Mouse (Mus musculus) limb, embryonic 10.5 days (tissue): Measurements from ENCODE around the gene Hmgxb4. TPM values are rescaled to one million over a fixed set of nuclear protein-coding genes. Genes with fewer than 3 reads are reported as not detected.

Source experiments
- DNase-seq: peaks from one replicate; pipeline ENCODE4 v3.0.0-alpha.2; 2017; ENCODE audit warnings: low spot score
- H3K27ac ChIP-seq: fragments of 300-500 bp; sonication (generic); 2 replicates; pipeline ENCODE4 v1.5.1; 2016; ENCODE audit warnings: mild to moderate bottlenecking
- H3K27me3 ChIP-seq: fragments of 300-500 bp; sonication (generic); 2 replicates; pipeline ENCODE4 v1.6.1; 2016; ENCODE audit warnings: low read depth, mild to moderate bottlenecking; ENCODE audit not compliant: poor library complexity, severe bottlenecking
- H3K36me3 ChIP-seq: fragments of 300-500 bp; sonication (generic); 2 replicates; pipeline ENCODE4 v1.6.1; 2016; ENCODE audit warnings: mild to moderate bottlenecking, moderate library complexity
- H3K4me1 ChIP-seq: fragments of 300-500 bp; sonication (generic); 2 replicates; pipeline ENCODE4 v1.6.1; 2016
- H3K4me3 ChIP-seq: fragments of 300-500 bp; sonication (generic); 2 replicates; pipeline ENCODE4 v1.5.1; 2016; ENCODE audit warnings: mild to moderate bottlenecking, moderate library complexity
- H3K9me3 ChIP-seq: fragments of 300-500 bp; sonication (generic); replicated peaks from 2 replicates; pipeline ENCODE4 v1.6.1; 2016; ENCODE audit warnings: mild to moderate bottlenecking
- WGBS: fragments of 180-500 bp; shearing (Covaris S2); methylation state at CpG from one replicate; pipeline ENCODE4 v1.1.7; 2016; 5-methylcytosine and 5-hydroxymethylcytosine counted together
- polyA plus RNA-seq: library from polyadenylated mRNA; unstranded; fragments of >200 nt; fragmentation: Nextera tagmentation; extraction: Ambion mirVana; gene quantifications from 2 replicates; pipeline ENCODE4 v1.2.1, GENCODE M21; 2016

The Hmgxb4 gene
- polyA plus RNA-seq, 1 experiment from 2014 or later, result 46.6 TPM

- no peak for DNase-seq
- peaks cover 16% of the 10 kb centered on the region for H3K4me1 ChIP-seq
- H3K36me3 ChIP-seq, result no peaks in the 10 kb centered on the region
- H3K9me3 ChIP-seq, result no peaks in the 10 kb centered on the region
- H3K4me3 ChIP-seq, result peak overlapping the region; percentile 25; the same call in 1 of the 2 replicates
- 21% methylated on average over 15 of the region's 15 CpGs for WGBS
- H3K27ac ChIP-seq, result no peak overlapping the region
- peaks cover 3% of the 10 kb centered on the region for H3K27me3 ChIP-seq
These were observed 3.1 kb upstream of the Hmgxb4 start for GRCm38 (mm10) chr8:74990021-74990420.

GRCm38 (mm10) chr8:74993475-74994451 is 607 bp downstream of the Hmgxb4 start:
- Histone ChIP-seq H3K27me3 (peaks cover 3% of the 10 kb centered on the region), H3K9me3 (no peaks in the 10 kb centered on the region), H3K36me3 (peaks cover 6% of the 10 kb centered on the region), H3K4me1 (peaks cover 17% of the 10 kb centered on the region), H3K27ac (peak overlapping the region; percentile 100), H3K4me3 (peak overlapping the region; percentile 95)
- peak; percentile 86 for DNase-seq
- under 1% methylated on average over 108 of the region's 111 CpGs for WGBS

GRCm38 (mm10) chr8:74994540-74994939 is 1.4 kb downstream of the Hmgxb4 start:
- peaks cover 17% of the 10 kb centered on the region for H3K4me1 ChIP-seq
- WGBS, result 11% methylated on average over 7 of the region's 7 CpGs
- DNase-seq, result peak; percentile 35
- no peaks in the 10 kb centered on the region for H3K9me3 ChIP-seq
- H3K36me3 ChIP-seq, result peaks cover 14% of the 10 kb centered on the region
- peaks cover 3% of the 10 kb centered on the region for H3K27me3 ChIP-seq
- peak overlapping the region; percentile 100 for H3K27ac ChIP-seq
- peak overlapping the region; percentile 95 for H3K4me3 ChIP-seq

- peaks cover 73% of the 10 kb centered on the region for H3K36me3 ChIP-seq
- H3K27ac ChIP-seq, result no peak overlapping the region
- no peaks in the 10 kb centered on the region for H3K4me1 ChIP-seq
- DNase-seq, result no peak
- H3K4me3 ChIP-seq, result no peak overlapping the region
- no peaks in the 10 kb centered on the region for H3K9me3 ChIP-seq
- H3K27me3 ChIP-seq, result no peaks in the 10 kb centered on the region
- 95% methylated on average over 3 of the region's 3 CpGs for WGBS
These were observed 7.3 kb downstream of the Hmgxb4 start for GRCm38 (mm10) chr8:75000431-75000830.

- Histone ChIP-seq H3K4me3 (no peak overlapping the region), H3K4me1 (no peaks in the 10 kb centered on the region), H3K36me3 (peaks cover 84% of the 10 kb centered on the region), H3K9me3 (no peaks in the 10 kb centered on the region), H3K27me3 (no peaks in the 10 kb centered on the region), H3K27ac (no peak overlapping the region)
- no peak for DNase-seq
- WGBS, result 96% methylated on average over 2 of the region's 2 CpGs
These were observed 15.7 kb downstream of the Hmgxb4 start for GRCm38 (mm10) chr8:75008826-75009225.

GRCm38 (mm10) chr8:75013557-75013956 is 20.4 kb downstream of the Hmgxb4 start:
- H3K4me1 ChIP-seq, result peaks cover 5% of the 10 kb centered on the region; the same call in 1 of the 2 replicates
- H3K27me3 ChIP-seq, result no peaks in the 10 kb centered on the region
- peaks cover 72% of the 10 kb centered on the region for H3K36me3 ChIP-seq
- DNase-seq, result no peak
- H3K9me3 ChIP-seq, result no peaks in the 10 kb centered on the region
- no peak overlapping the region for H3K27ac ChIP-seq
- H3K4me3 ChIP-seq, result no peak overlapping the region
- 50% methylated on average over 2 of the region's 2 CpGs for WGBS

GRCm38 (mm10) chr8:75013964-75014363 is 20.8 kb downstream of the Hmgxb4 start:
- no peak overlapping the region for H3K27ac ChIP-seq
- H3K9me3 ChIP-seq, result no peaks in the 10 kb centered on the region
- 79% methylated on average over 3 of the region's 3 CpGs for WGBS
- H3K27me3 ChIP-seq, result no peaks in the 10 kb centered on the region
- peaks cover 72% of the 10 kb centered on the region for H3K36me3 ChIP-seq
- peaks cover 5% of the 10 kb centered on the region; the same call in 1 of the 2 replicates for H3K4me1 ChIP-seq
- no peak for DNase-seq
- H3K4me3 ChIP-seq, result no peak overlapping the region

- no peak overlapping the region for H3K27ac ChIP-seq
- 72% methylated on average over 2 of the region's 2 CpGs for WGBS
- no peak for DNase-seq
- H3K36me3 ChIP-seq, result peaks cover 71% of the 10 kb centered on the region
- no peaks in the 10 kb centered on the region for H3K9me3 ChIP-seq
- H3K27me3 ChIP-seq, result no peaks in the 10 kb centered on the region
- H3K4me1 ChIP-seq, result peaks cover 5% of the 10 kb centered on the region; the same call in 1 of the 2 replicates
- no peak overlapping the region for H3K4me3 ChIP-seq
These were observed 22.8 kb downstream of the Hmgxb4 start for GRCm38 (mm10) chr8:75015981-75016380.

GRCm38 (mm10) chr8:75016422-75016821 is 23.3 kb downstream of the Hmgxb4 start:
- Histone ChIP-seq H3K36me3 (peaks cover 72% of the 10 kb centered on the region), H3K4me1 (peaks cover 5% of the 10 kb centered on the region; the same call in 1 of the 2 replicates), H3K9me3 (no peaks in the 10 kb centered on the region), H3K4me3 (no peak overlapping the region), H3K27me3 (no peaks in the 10 kb centered on the region), H3K27ac (no peak overlapping the region)
- DNase-seq, result no peak
- 91% methylated on average over 1 of the region's 1 CpGs for WGBS

- H3K4me3 ChIP-seq, result no peak overlapping the region
- 28% methylated on average over 5 of the region's 5 CpGs for WGBS
- no peak overlapping the region for H3K27ac ChIP-seq
- no peaks in the 10 kb centered on the region for H3K9me3 ChIP-seq
- no peaks in the 10 kb centered on the region for H3K27me3 ChIP-seq
- peaks cover 85% of the 10 kb centered on the region for H3K36me3 ChIP-seq
- H3K4me1 ChIP-seq, result peaks cover 5% of the 10 kb centered on the region; the same call in 1 of the 2 replicates
- no peak for DNase-seq
These were observed 25.3 kb downstream of the Hmgxb4 start for GRCm38 (mm10) chr8:75018274-75018972.

- Histone ChIP-seq H3K36me3 (peaks cover 96% of the 10 kb centered on the region), H3K4me1 (no peaks in the 10 kb centered on the region), H3K27ac (no peak overlapping the region), H3K9me3 (no peaks in the 10 kb centered on the region), H3K4me3 (no peak overlapping the region), H3K27me3 (no peaks in the 10 kb centered on the region)
- no peak for DNase-seq
- WGBS, result 86% methylated on average over 3 of the region's 3 CpGs
These were observed 30.6 kb downstream of the Hmgxb4 start for GRCm38 (mm10) chr8:75023660-75024316.

GRCm38 (mm10) chr8:75025809-75026208 is 32.7 kb downstream of the Hmgxb4 start:
- Histone ChIP-seq H3K4me1 (no peaks in the 10 kb centered on the region), H3K36me3 (peaks cover 96% of the 10 kb centered on the region), H3K27me3 (no peaks in the 10 kb centered on the region), H3K9me3 (no peaks in the 10 kb centered on the region), H3K27ac (no peak overlapping the region), H3K4me3 (no peak overlapping the region)
- 94% methylated on average over 4 of the region's 4 CpGs for WGBS
- DNase-seq, result no peak
